ENCODE assay signal across 8 mouse cellular contexts in the genomic region with DNA sequence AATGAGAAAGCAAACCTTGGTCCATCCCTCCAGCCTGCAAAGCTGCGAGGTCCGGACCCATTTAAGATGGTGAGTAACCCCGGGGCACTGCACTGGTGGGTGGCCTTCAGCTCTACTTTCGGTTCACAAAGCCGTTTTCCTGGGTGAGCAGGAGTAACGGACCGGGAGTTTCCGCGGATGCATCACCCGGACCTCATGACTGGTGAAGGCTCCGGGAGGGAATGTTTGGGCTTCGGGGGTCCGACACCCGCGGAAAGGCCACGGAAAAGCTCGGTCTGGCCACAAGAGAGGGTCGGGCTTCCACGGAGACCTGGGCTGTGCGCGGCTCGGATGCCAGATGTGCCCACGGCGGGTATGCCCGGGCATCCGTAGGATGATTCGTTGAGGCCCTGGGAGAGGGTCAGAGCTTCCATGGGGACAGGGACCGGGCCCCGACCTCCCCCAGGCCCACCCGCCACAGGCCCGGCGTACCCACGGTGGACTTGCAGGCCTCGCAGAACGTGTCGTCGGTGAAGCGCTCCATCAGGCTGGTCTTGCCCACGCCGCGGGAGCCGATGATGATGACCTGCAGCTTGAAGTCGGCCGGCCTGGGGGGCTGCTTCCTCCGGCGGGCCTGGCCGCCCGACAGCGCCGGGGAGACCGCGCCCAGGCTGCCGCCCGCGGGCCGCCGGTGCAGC. TPM values are rescaled to one million over a fixed set of nuclear protein-coding genes. Genes with fewer than 3 reads are reported as not detected.
DNase-seq lines count a peak whose midpoint lies in the region; ATAC-seq and TF ChIP-seq lines count a peak whose summit lies in the region.

No protein-coding gene starts in this region.

- H3K36me3 ChIP-seq in C2C12 (ENCODE audit: control insufficient read depth, insufficient read depth), result peaks cover 16% of the 10 kb centered on the region
- no peaks in the 10 kb centered on the region for H3K36me3 ChIP-seq in lung, embryonic 16.5 days (ENCODE audit: control insufficient read depth, insufficient read depth, low read length)
- no peaks in the 10 kb centered on the region for H3K36me3 ChIP-seq in small intestine, adult 2 months (ENCODE audit: control insufficient read depth, insufficient read depth, low read length)

- H3K27me3 ChIP-seq in C2C12 (ENCODE audit: control insufficient read depth, insufficient read depth, insufficient read length), result no peaks in the 10 kb centered on the region
- no peaks in the 10 kb centered on the region for H3K27me3 ChIP-seq in lung, embryonic 16.5 days (ENCODE audit: control insufficient read depth, insufficient read depth, low read depth, low read length)
- no peaks in the 10 kb centered on the region for H3K27me3 ChIP-seq in small intestine, adult 2 months (ENCODE audit: control insufficient read depth, insufficient read depth, low read length)

- ATAC-seq in cerebellum, adult (ENCODE audit: insufficient number of reproducible peaks, low FRiP score, low TSS enrichment), result peak; percentile 57; the same call in 1 of the 2 replicates
- peak; percentile 55 for ATAC-seq in lung, embryonic 16.5 days (ENCODE audit: low read depth)

- peaks cover 45% of the 10 kb centered on the region for H3K79me3 ChIP-seq in C2C12 (ENCODE audit: low read depth)

- H3K9me3 ChIP-seq in lung, embryonic 16.5 days (ENCODE audit: control insufficient read depth, low read length), result no peaks in the 10 kb centered on the region

- peaks cover 55% of the 10 kb centered on the region for H3K79me2 ChIP-seq in C2C12 (ENCODE audit: control insufficient read depth, insufficient read depth)

- peak overlapping the region; percentile 31; the same call in 1 of the 2 replicates for H3K27ac ChIP-seq in lung, embryonic 16.5 days (ENCODE audit: low read length)
- no peak overlapping the region for H3K27ac ChIP-seq in small intestine, adult 2 months (ENCODE audit: insufficient read depth, low read depth, low read length)

- H3ac ChIP-seq in C2C12 (ENCODE audit: control insufficient read depth, insufficient read length, low read depth), result peak overlapping the region; percentile 94

- peak overlapping the region; percentile 90 for H3K4me2 ChIP-seq in lung, embryonic 16.5 days (ENCODE audit: low read depth, low read length)

- H3K4me3 ChIP-seq in C2C12 (ENCODE audit: insufficient read depth, poor library complexity, severe bottlenecking), result peak overlapping the region; percentile 95
- peak overlapping the region; percentile 100 for H3K4me3 ChIP-seq in lung, embryonic 16.5 days (ENCODE audit: low read length)
- H3K4me3 ChIP-seq in small intestine, adult 2 months (ENCODE audit: low read depth, low read length), result peak overlapping the region; percentile 98

- H3K9ac ChIP-seq in lung, embryonic 16.5 days (ENCODE audit: low read length), result peak overlapping the region; percentile 98

- no peak for DNase-seq in cerebellum, adult 11 months
- peak; percentile 41 for DNase-seq in brain, adult 2 months (ENCODE audit: low read depth, low spot score)
- DNase-seq in forelimb bud, embryonic 11.5 days (ENCODE audit: low read depth, low spot score), result peak; percentile 23
- DNase-seq in kidney, adult 18-20 months, result peak; percentile 37

- no peak for TF ChIP-seq POLR2A in small intestine, adult 2 months (IDR thresholded peaks at IDR 0.05; ENCODE audit: low read depth, low read length)

- H3K4me1 ChIP-seq in lung, embryonic 16.5 days (replicated peaks; ENCODE audit: control insufficient read depth, insufficient read depth, low read length), result peaks cover 17% of the 10 kb centered on the region
- peaks cover 10% of the 10 kb centered on the region for H3K4me1 ChIP-seq in small intestine, adult 2 months (ENCODE audit: control insufficient read depth, insufficient read depth, insufficient read length, low read length)

- under 1% methylated on average over 56 of the region's 57 CpGs for whole genome bisulfite sequencing in lung, embryonic 16.5 days
- under 1% methylated on average over 57 of the region's 57 CpGs for WGBS in small intestine, adult 2 months

- TF ChIP-seq CTCF in C2C12 (IDR thresholded peaks at IDR 0.05; ENCODE audit: control insufficient read depth, insufficient read depth, insufficient read length), result no peak
- no peak for TF ChIP-seq CTCF in small intestine, adult 2 months (IDR thresholded peaks at IDR 0.05; ENCODE audit: extremely low read depth, insufficient read length, insufficient replicate concordance, low read depth, low read length)

TF ChIP-seq in C2C12, 6 proteins besides CTCF, POLR2A, EP300 and RAD21:
- no peak for TF ChIP-seq MYOG (IDR thresholded peaks at IDR 0.05; ENCODE audit: control insufficient read depth, extremely low read depth, insufficient read length)
- TF ChIP-seq CEBPB (IDR thresholded peaks at IDR 0.05; ENCODE audit: low read depth), result no peak
- no peak for TF ChIP-seq USF1 (IDR thresholded peaks at IDR 0.05; ENCODE audit: low read depth)
- TF ChIP-seq FOSL1 (IDR thresholded peaks at IDR 0.05; ENCODE audit: insufficient read depth, low read length, poor library complexity, severe bottlenecking), result no peak
- TF ChIP-seq MAX (IDR thresholded peaks at IDR 0.05), result no peak
- TF ChIP-seq MYOD1 (IDR thresholded peaks at IDR 0.05; ENCODE audit: control insufficient read depth, insufficient read length, low read depth), result no peak

RNA-seq across cellular contexts. Expression of a gene that starts 0.5 kb away (rescaled TPM):
- 32.4 TPM for polyA plus RNA-seq in C2C12 (2012; fragmentation: generic; extraction: Trizol)
- 20.0 and 27.8 TPM in 2 replicates for polyA plus RNA-seq in lung, embryonic 16.5 days (2015; fragmentation: Nextera tagmentation; extraction: Ambion mirVana)
- 9.3 and 25.7 TPM in 2 replicates for polyA plus RNA-seq in small intestine, adult 2 months (2012; rRNA removed)
